In the genomic region with DNA sequence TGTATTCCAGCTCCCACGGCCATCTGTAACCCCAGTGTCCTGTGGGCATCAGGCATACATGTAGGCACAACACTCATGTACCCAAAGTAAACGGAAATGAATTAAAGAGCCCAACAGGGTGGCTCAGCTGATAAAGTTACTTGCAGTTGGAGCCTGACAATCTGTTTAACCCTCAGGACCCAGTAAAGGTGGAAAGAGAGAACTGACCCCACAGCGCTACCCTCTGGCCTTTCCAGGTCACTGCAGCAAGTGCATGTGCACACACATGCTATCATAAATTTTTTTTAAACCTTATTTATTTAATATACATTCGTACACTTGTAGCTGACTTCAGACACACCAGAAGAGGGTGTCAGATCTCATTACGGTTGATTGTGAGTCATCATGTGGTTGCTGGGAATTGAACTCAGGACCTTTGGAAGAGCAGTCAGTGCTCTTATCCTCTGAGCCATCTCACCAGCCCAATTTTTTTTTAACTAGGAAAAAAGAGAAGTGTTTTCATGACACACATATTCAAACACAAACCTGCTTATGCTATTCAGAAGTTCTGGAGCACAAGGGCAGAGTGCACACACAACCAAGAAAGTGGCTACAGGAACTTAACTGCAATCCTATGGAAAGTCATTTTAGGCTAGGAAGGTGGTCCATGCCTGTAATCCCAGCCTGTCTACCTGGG, we compare ENCODE assay signal across 9 mouse cellular contexts. TPM values are rescaled to one million over a fixed set of nuclear protein-coding genes. Genes with fewer than 3 reads are reported as not detected.
DNase-seq lines count a peak whose midpoint lies in the region; ATAC-seq and TF ChIP-seq lines count a peak whose summit lies in the region.
"Had no signal": no experiment of that assay in that cellular context is flagged by ENCODE, and none has a peak within 500 bp of the region (broad histone marks: within the 10 kb centered on the region; RNA-seq: fewer than 3 reads in every experiment).

No protein-coding gene starts in this region.

- no peak for TF ChIP-seq POLR2A in CH12.LX (IDR thresholded peaks at IDR 0.05; ENCODE audit: low read depth, low read length)

- no peak for TF ChIP-seq EP300 in CH12.LX (IDR thresholded peaks at IDR 0.05; ENCODE audit: low read length)

- H3K27me3 ChIP-seq in CH12.LX (replicated peaks), result no peaks in the 10 kb centered on the region
- H3K27me3 ChIP-seq: embryonic facial prominence, embryonic 12.5 days; heart, embryonic 15.5 days had no signal

- 0 out of 2 replicates have a peak, but pooled peaks have one; percentile 34 for ATAC-seq in granulocyte monocyte progenitor cell, adult 5-6 weeks (replicated peaks; ENCODE audit: poor library complexity, severe bottlenecking)

- TF ChIP-seq RAD21 in CH12.LX (IDR thresholded peaks at IDR 0.05; ENCODE audit: low read depth, low read length), result peak; percentile 33

- H3K4me3 ChIP-seq in layer of hippocampus, adult 2 months, result no peak overlapping the region
- H3K4me3 ChIP-seq in CH12.LX (replicated peaks in 1 of 3; ENCODE audit: low read depth in 2 of 3, low read length in 2 of 3, poor library complexity in 1 of 3), result no peak overlapping the region
- H3K4me3 ChIP-seq: embryonic facial prominence, embryonic 12.5 days; heart, embryonic 15.5 days had no signal

- no peak overlapping the region for H3K27ac ChIP-seq in layer of hippocampus, adult 2 months
- no peak overlapping the region for H3K27ac ChIP-seq in CH12.LX (ENCODE audit: insufficient read depth, low read depth)
- H3K27ac ChIP-seq: embryonic facial prominence, embryonic 12.5 days; heart, embryonic 15.5 days had no signal

- H3K79me2 ChIP-seq in CH12.LX (replicated peaks; ENCODE audit: control insufficient read depth, extremely low read depth, insufficient read depth, poor library complexity, severe bottlenecking), result no peaks in the 10 kb centered on the region

- no peaks in the 10 kb centered on the region for H3K9me3 ChIP-seq in CH12.LX (replicated peaks; ENCODE audit: low read length)
- H3K9me3 ChIP-seq: embryonic facial prominence, embryonic 12.5 days; heart, embryonic 15.5 days had no signal

- peak; percentile 65 for TF ChIP-seq CTCF in layer of hippocampus, adult 2 months (conservative IDR thresholded peaks at IDR 0.05)
- peak; percentile 49 to 52 for TF ChIP-seq CTCF in CH12.LX (conservative IDR thresholded peaks at IDR 0.05 in 1 of 2, IDR thresholded peaks at IDR 0.05 in 1 of 2; ENCODE audit: low read depth in 2 of 2, low read length in 2 of 2)

- peaks cover 7 to 57% of the 10 kb centered on the region in 2 experiments for H3K4me1 ChIP-seq in CH12.LX (ENCODE audit: control insufficient read depth in 1 of 2, insufficient read depth in 2 of 2)
- H3K4me1 ChIP-seq: embryonic facial prominence, embryonic 12.5 days had no signal

- H3K36me3 ChIP-seq in CH12.LX (replicated peaks in 1 of 2; ENCODE audit: control insufficient read depth in 1 of 2, insufficient read depth in 1 of 2, low read length in 1 of 2), result peaks cover 45 to 79% of the 10 kb centered on the region in 2 experiments

- DNase-seq in layer of hippocampus, adult 2 months (ENCODE audit: low spot score in 2 of 2), result no peak
- no peak for DNase-seq in layer of hippocampus, adult 9-10 months (ENCODE audit: low spot score)
- peak; percentile 50 for DNase-seq in A20 (ENCODE audit: low read depth, low spot score)
- DNase-seq in CH12.LX (ENCODE audit: extremely low read depth), result no peak
- DNase-seq in left cerebral cortex, postnatal 10 days (ENCODE audit: extremely low spot score in 1 of 2, low spot score in 2 of 2), result no peak
- no peak for DNase-seq in layer of hippocampus, adult 8-10 months (ENCODE audit: low spot score in 2 of 2)

- dilution Hi-C loops in CH12.LX (cut with MboI; ENCODE audit: extremely low pct_ligation_motif_present, extremely low pct_unique_long_range_greater_than_20kb, low sequenced_read_pairs), result no loop called here

- no peak overlapping the region for H3K9ac ChIP-seq in CH12.LX (ENCODE audit: insufficient read depth, low read depth)
- H3K9ac ChIP-seq: embryonic facial prominence, embryonic 12.5 days; heart, embryonic 15.5 days had no signal

- in situ Hi-C loops in CH12.LX (cut with MboI; ENCODE audit: low pct_ligation_motif_present, low pct_unique_long_range_greater_than_20kb, low sequenced_read_pairs), result no loop called here

- intact Hi-C loops in left cerebral cortex, postnatal 10 days (cut with DNase I), result no loop called here

- no peak overlapping the region for H3K4me2 ChIP-seq in CH12.LX (ENCODE audit: insufficient read depth, low read depth, poor library complexity, severe bottlenecking)
- H3K4me2 ChIP-seq: embryonic facial prominence, embryonic 12.5 days; heart, embryonic 15.5 days had no signal

TF ChIP-seq in CH12.LX, 34 proteins besides CTCF, POLR2A, EP300 and RAD21:
- TF ChIP-seq SMC3 (IDR thresholded peaks at IDR 0.05; ENCODE audit: low read depth, low read length) (peak; percentile 26; the same call in 1 of the 2 replicates), USF1 (IDR thresholded peaks at IDR 0.05; ENCODE audit: low read depth, low read length) (no peak)

RNA-seq across cellular contexts. Expression of a gene that starts 42.7 kb away (rescaled TPM):
- 10 to 100 TPM; 22.5 to 24.2 TPM for total RNA-seq in layer of hippocampus, adult 2 months (2021)
- total RNA-seq in CH12.LX (2012; rRNA removed), result 28.0 and 28.2 TPM in 2 replicates
- 48.4 and 51.1 TPM in 2 replicates for total RNA-seq in CH12.LX (2014; rRNA removed)
- polyA plus RNA-seq in CH12.LX (2012; ENCODE audit: insufficient read length, low read depth), result 111 and 133 TPM in 2 replicates
- 56.7 and 75.0 TPM in 2 replicates for total RNA-seq in granulocyte monocyte progenitor cell, adult 5-6 weeks (2014; fragmentation: Nextera tagmentation)
- total RNA-seq in granulocyte monocyte progenitor cell, adult 5-6 weeks (2017), result 62.3 and 63.0 TPM in 2 replicates
- total RNA-seq in left cerebral cortex, postnatal 10 days (2021), result 10 to 100 TPM; 15.3 to 20.5 TPM
- total RNA-seq in layer of hippocampus, adult 8-10 months (2022), result 10 to 100 TPM; 24.1 to 28.2 (median 25.9) TPM
